Mouse (Mus musculus) cerebellum, postnatal 10 days (tissue): ENCODE data around the gene Sel1l2.
"Not testable (repeated sequence)": the region's sequence is repeated elsewhere in the genome, so short reads cannot be mapped to it uniquely, and the experiment has no call there.

ENCODE experiments used
- DNase-seq, 2 experiments: peaks; one replicate each; pipeline ENCODE4 v3.0.0; 2021; ENCODE audit warnings: mixed read lengths in 2 of 2

Sel1l2 gene

DNA sequence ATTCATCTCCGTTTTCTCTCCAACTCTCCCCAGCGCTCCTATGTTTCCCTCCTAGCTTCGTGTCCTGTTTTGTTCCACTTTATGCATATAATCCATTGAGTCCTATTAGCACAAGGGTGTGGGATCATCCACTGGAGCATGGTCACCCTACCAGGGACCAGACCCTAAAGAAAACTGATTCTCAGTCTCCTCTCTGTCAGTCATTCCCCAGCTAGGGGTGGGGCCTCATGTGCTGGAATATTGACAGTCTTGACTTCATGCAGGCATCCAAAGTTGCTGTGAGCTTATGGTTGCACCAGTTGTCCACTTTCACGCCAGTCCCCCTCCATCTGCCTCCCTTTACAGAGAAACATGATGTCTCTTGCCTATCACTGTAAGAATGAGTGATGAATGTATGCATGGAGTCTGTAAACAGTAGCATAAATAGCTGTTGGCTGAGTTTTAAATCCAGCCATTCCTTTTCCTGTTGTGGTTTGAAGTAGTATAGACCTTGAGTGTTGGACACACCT is 174.9 kb downstream of the Sel1l2 start:
- DNase-seq = no peak

DNA sequence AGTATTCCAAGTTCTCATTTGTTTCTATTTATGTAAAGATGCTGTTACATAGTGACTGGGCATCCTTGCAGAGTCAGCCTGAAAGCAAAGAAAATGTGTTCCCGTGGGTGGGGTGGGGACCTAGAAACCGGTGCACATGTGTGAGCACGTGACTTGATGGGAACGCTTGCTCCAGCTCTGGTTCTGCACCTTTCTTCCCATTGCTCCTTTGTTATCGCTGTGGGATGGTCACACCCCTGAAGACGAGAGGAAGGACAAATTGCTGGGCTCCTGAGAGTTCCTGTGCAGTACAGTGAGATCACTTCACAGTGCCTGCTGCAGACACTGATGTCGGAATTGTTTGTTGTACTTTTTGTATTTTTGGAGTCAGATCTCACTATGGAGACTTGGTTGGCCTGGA is 185.8 kb downstream of the Sel1l2 start:
- DNase-seq = no peak

DNA sequence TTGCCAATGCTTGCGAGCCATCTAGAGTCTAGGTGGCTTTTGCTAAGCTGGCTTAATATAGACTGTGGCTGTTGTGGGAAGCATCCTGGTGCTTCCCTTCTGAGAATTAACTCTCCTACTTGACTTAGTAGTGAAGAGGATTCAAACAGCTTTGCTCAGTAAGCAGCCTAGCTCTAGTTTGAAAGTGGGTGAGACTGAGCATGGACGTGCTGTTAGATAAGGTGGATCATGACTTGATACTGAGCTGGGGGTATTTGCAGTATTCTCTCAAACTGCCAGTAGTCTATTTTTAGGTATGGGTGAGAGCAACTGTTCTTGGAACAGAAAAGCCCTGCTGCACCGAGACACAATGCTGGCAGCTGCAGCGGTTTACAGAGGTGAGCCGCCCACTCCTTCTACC is 186.9 kb downstream of the Sel1l2 start:
- no peak for DNase-seq

DNA sequence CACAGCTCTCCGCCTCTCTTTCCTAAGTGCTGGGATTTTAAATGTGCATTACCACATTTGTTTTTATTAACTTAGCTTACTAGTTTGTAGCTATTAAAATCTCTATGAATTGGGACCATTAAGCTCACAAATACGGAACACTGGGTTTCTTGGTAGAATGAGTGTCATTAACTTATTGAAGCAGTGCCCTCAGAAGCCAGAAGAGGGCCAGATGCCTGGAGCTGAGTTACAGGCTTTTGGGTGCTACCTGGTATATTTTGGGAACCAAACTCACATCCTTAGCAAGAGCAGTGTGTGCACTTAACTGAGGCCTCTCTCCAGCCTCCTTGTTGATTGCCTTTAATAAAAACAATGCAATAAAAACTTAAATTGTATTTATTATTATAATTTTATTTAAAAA is 188.8 kb downstream of the Sel1l2 start:
- DNase-seq = peak; percentile 22 to 28

DNA sequence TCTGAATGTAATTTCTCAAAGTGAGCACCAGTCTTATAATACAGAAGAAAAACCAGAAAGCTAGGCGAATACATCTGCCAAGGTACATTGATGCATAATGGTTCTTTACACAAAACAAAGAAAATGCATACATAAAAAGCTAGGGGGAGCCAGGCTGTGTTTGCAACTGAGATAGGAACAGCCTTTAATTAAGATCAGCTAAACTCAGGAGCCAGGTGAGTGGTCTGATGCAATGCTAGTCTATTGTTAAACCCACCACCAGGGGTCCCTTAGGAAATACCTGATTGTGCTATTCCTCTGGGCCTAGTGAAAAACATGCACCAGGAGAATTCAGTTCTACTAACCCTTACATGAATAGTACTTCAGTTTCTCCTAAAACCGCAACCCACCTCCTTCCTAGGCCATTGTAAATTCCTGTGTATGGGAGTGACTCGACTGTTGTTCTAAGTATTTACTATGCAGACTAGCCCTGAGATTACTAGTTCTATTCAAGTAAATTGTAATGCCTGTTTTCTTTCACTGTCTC is 203.8 kb downstream of the Sel1l2 start:
- DNase-seq = not testable (repeated sequence)
